Mouse (Mus musculus): ENCODE results near the gene Exoc6. TPM values are rescaled to one million over a fixed set of nuclear protein-coding genes. Genes with fewer than 3 reads are reported as not detected.

Exoc6 gene
- polyA plus RNA-seq, 1 experiment: 14.1 TPM

- H3K9me3 ChIP-seq: no peaks in the 10 kb centered on the region
- peaks cover 76% of the 10 kb centered on the region for H3K27me3 ChIP-seq (replicated peaks)
- no peak overlapping the region for H3K4me3 ChIP-seq (replicated peaks)
- peaks cover 16% of the 10 kb centered on the region for H3K4me1 ChIP-seq
- H3K36me3 ChIP-seq (replicated peaks; ENCODE audit: low read length): peaks cover 22% of the 10 kb centered on the region
- no peak for TF ChIP-seq GATA1 (IDR thresholded peaks at IDR 0.05; ENCODE audit: borderline replicate concordance, low read length)
- no peak for TF ChIP-seq FLI1 (IDR thresholded peaks at IDR 0.05; ENCODE audit: low read length)
Observed at GRCm38 (mm10) chr19:37702377-37703076, 152.3 kb downstream of the Exoc6 start.

GRCm38 (mm10) chr19:37703902-37704509 lies 153.8 kb downstream of the Exoc6 start:
- Histone ChIP-seq H3K27me3 (replicated peaks) (peaks cover 70% of the 10 kb centered on the region), H3K4me3 (replicated peaks) (no peak overlapping the region)
- TF ChIP-seq FLI1 (IDR thresholded peaks at IDR 0.05; ENCODE audit: low read length): no peak
- no peak for TF ChIP-seq GATA1 (IDR thresholded peaks at IDR 0.05; ENCODE audit: borderline replicate concordance, low read length)

GRCm38 (mm10) chr19:37705722-37706121 lies 155.5 kb downstream of the Exoc6 start:
- Histone ChIP-seq H3K36me3 (replicated peaks; ENCODE audit: low read length) (peaks cover under 1% of the 10 kb centered on the region), H3K4me3 (replicated peaks) (no peak overlapping the region), H3K4me1 (no peaks in the 10 kb centered on the region; the same call in 1 of the 2 replicates), H3K9me3 (peaks cover 14% of the 10 kb centered on the region), H3K27me3 (replicated peaks) (peaks cover 53% of the 10 kb centered on the region)
- TF ChIP-seq FLI1 (IDR thresholded peaks at IDR 0.05; ENCODE audit: low read length): no peak
- TF ChIP-seq GATA1 (IDR thresholded peaks at IDR 0.05; ENCODE audit: borderline replicate concordance, low read length): no peak

More at GRCm38 (mm10) chr19:37703902-37704509, 153.8 kb downstream of the Exoc6 start:
- peaks cover 17% of the 10 kb centered on the region for H3K36me3 ChIP-seq (replicated peaks; ENCODE audit: low read length)
- H3K9me3 ChIP-seq: no peaks in the 10 kb centered on the region
- peaks cover 1% of the 10 kb centered on the region; the same call in 1 of the 2 replicates for H3K4me1 ChIP-seq

DNA sequence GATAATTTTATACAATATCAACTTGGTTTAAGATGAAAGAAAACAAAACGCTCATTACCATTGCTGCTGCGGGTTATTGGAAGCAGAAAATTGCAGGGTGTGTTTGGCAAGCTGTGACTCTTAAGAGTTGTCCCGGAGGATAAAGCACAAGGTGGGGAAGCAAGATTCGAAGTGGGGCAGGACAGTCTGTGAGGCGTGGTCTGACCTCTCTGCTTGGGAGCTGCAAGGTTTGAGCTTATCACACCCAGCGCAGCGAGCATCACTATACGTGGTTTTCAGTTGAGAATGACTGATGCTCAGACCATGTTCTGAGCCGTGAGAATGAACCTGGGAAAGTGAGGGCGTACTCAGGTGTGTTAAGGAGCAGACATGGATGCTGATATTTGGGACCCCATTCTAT lies 164.5 kb downstream of the Exoc6 start:
- no peak overlapping the region for H3K4me3 ChIP-seq (replicated peaks)
- H3K36me3 ChIP-seq (replicated peaks; ENCODE audit: low read length): no peaks in the 10 kb centered on the region
- peaks cover 16% of the 10 kb centered on the region for H3K27me3 ChIP-seq (replicated peaks)
- peaks cover 17% of the 10 kb centered on the region for H3K4me1 ChIP-seq
- TF ChIP-seq GATA1 (IDR thresholded peaks at IDR 0.05; ENCODE audit: borderline replicate concordance, low read length) (no peak), FLI1 (IDR thresholded peaks at IDR 0.05; ENCODE audit: low read length) (no peak)
- peaks cover 8% of the 10 kb centered on the region for H3K9me3 ChIP-seq

- TF ChIP-seq GATA1 (IDR thresholded peaks at IDR 0.05; ENCODE audit: borderline replicate concordance, low read length) (no peak), FLI1 (IDR thresholded peaks at IDR 0.05; ENCODE audit: low read length) (no peak)
- Histone ChIP-seq H3K9me3 (no peaks in the 10 kb centered on the region), H3K4me1 (peaks cover 17% of the 10 kb centered on the region), H3K36me3 (replicated peaks; ENCODE audit: low read length) (no peaks in the 10 kb centered on the region), H3K4me3 (replicated peaks) (no peak overlapping the region), H3K27me3 (replicated peaks) (peaks cover 16% of the 10 kb centered on the region)
Observed at GRCm38 (mm10) chr19:37715980-37716379, 165.8 kb downstream of the Exoc6 start.

GRCm38 (mm10) chr19:37716524-37717175 lies 166.4 kb downstream of the Exoc6 start:
- Histone ChIP-seq H3K27me3 (replicated peaks) (peaks cover 17% of the 10 kb centered on the region), H3K4me3 (replicated peaks) (no peak overlapping the region), H3K4me1 (peaks cover 17% of the 10 kb centered on the region), H3K36me3 (replicated peaks; ENCODE audit: low read length) (no peaks in the 10 kb centered on the region), H3K9me3 (no peaks in the 10 kb centered on the region)
- TF ChIP-seq FLI1 (IDR thresholded peaks at IDR 0.05; ENCODE audit: low read length): no peak
- TF ChIP-seq GATA1 (IDR thresholded peaks at IDR 0.05; ENCODE audit: borderline replicate concordance, low read length): no peak

- peaks cover 17% of the 10 kb centered on the region for H3K27me3 ChIP-seq (replicated peaks)
- no peak for TF ChIP-seq FLI1 (IDR thresholded peaks at IDR 0.05; ENCODE audit: low read length)
- no peak for TF ChIP-seq GATA1 (IDR thresholded peaks at IDR 0.05; ENCODE audit: borderline replicate concordance, low read length)
- H3K36me3 ChIP-seq (replicated peaks; ENCODE audit: low read length): no peaks in the 10 kb centered on the region
- peaks cover 17% of the 10 kb centered on the region for H3K4me1 ChIP-seq
- H3K4me3 ChIP-seq (replicated peaks): no peak overlapping the region
- H3K9me3 ChIP-seq: no peaks in the 10 kb centered on the region
Observed at GRCm38 (mm10) chr19:37719166-37719565, 168.9 kb downstream of the Exoc6 start.

- TF ChIP-seq GATA1 (IDR thresholded peaks at IDR 0.05; ENCODE audit: borderline replicate concordance, low read length): no peak
- TF ChIP-seq FLI1 (IDR thresholded peaks at IDR 0.05; ENCODE audit: low read length): no peak
- Histone ChIP-seq H3K4me3 (replicated peaks) (no peak overlapping the region), H3K27me3 (replicated peaks) (peaks cover 14% of the 10 kb centered on the region), H3K36me3 (replicated peaks; ENCODE audit: low read length) (no peaks in the 10 kb centered on the region), H3K4me1 (peaks cover under 1% of the 10 kb centered on the region; the same call in 1 of the 2 replicates), H3K9me3 (peaks cover 6% of the 10 kb centered on the region; the same call in 1 of the 2 replicates)
Observed at GRCm38 (mm10) chr19:37724591-37724990, 174.4 kb downstream of the Exoc6 start.

- Histone ChIP-seq H3K4me3 (replicated peaks) (no peak overlapping the region), H3K4me1 (no peaks in the 10 kb centered on the region)
- TF ChIP-seq FLI1 (IDR thresholded peaks at IDR 0.05; ENCODE audit: low read length): no peak
- no peak for TF ChIP-seq GATA1 (IDR thresholded peaks at IDR 0.05; ENCODE audit: borderline replicate concordance, low read length)
Observed at GRCm38 (mm10) chr19:37726585-37726984, 176.4 kb downstream of the Exoc6 start.

DNA sequence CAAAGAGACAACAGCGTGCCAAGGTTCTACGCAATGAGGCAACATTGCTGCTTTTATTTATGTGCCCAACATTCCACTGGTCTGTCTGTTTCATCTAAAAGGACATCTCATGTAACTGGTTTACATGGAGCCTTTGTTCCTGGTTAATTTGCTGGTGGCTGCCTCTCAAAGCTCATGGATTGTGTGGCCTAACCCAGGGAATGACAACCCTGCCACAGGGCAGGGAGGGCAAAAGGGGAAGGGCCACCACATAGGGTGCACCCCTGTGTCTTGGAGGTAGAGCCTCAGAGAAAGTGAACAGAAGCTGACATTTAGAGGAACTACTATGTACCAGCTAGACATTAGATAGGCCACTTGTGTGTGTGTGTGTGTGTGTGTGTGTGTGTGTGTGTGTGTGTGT lies 177.1 kb downstream of the Exoc6 start:
- peaks cover 12% of the 10 kb centered on the region for H3K9me3 ChIP-seq
- TF ChIP-seq FLI1 (IDR thresholded peaks at IDR 0.05; ENCODE audit: low read length) (no peak), GATA1 (IDR thresholded peaks at IDR 0.05; ENCODE audit: borderline replicate concordance, low read length) (no peak)

More at GRCm38 (mm10) chr19:37726585-37726984, 176.4 kb downstream of the Exoc6 start:
- peaks cover 12% of the 10 kb centered on the region for H3K9me3 ChIP-seq
- no peaks in the 10 kb centered on the region for H3K36me3 ChIP-seq (replicated peaks; ENCODE audit: low read length)
- H3K27me3 ChIP-seq (replicated peaks): peaks cover 14% of the 10 kb centered on the region

More for the DNA sequence above, 177.1 kb downstream of the Exoc6 start:
- Histone ChIP-seq H3K36me3 (replicated peaks; ENCODE audit: low read length) (no peaks in the 10 kb centered on the region), H3K27me3 (replicated peaks) (peaks cover 14% of the 10 kb centered on the region), H3K4me3 (replicated peaks) (no peak overlapping the region), H3K4me1 (no peaks in the 10 kb centered on the region)

Other genes starting within 250 kb of the Exoc6 start
- 4.4 TPM in 1 of 2 replicates, not detected in the other for gene Ide, start 212.6 kb upstream of the Exoc6 start, polyA plus RNA-seq (2012; ENCODE audit: insufficient read depth, low replicate concordance)
- gene Kif11, start 174.0 kb upstream of the Exoc6 start, polyA plus RNA-seq (2012; ENCODE audit: insufficient read depth, low replicate concordance): 1.2 and 1.7 TPM in 2 replicates
- gene Hhex, start 115.6 kb upstream of the Exoc6 start, polyA plus RNA-seq (2012; ENCODE audit: insufficient read depth, low replicate concordance): 42.5 and 99.2 TPM in 2 replicates
- gene Cyp26c1, start 135.2 kb downstream of the Exoc6 start, polyA plus RNA-seq (2012; ENCODE audit: insufficient read depth, low replicate concordance): 2.0 TPM in 1 of 2 replicates, not detected in the other
- gene Cyp26a1, start 147.4 kb downstream of the Exoc6 start, polyA plus RNA-seq (2012; ENCODE audit: insufficient read depth, low replicate concordance): 1.3 TPM in 1 of 2 replicates, not detected in the other